In the genomic region with DNA sequence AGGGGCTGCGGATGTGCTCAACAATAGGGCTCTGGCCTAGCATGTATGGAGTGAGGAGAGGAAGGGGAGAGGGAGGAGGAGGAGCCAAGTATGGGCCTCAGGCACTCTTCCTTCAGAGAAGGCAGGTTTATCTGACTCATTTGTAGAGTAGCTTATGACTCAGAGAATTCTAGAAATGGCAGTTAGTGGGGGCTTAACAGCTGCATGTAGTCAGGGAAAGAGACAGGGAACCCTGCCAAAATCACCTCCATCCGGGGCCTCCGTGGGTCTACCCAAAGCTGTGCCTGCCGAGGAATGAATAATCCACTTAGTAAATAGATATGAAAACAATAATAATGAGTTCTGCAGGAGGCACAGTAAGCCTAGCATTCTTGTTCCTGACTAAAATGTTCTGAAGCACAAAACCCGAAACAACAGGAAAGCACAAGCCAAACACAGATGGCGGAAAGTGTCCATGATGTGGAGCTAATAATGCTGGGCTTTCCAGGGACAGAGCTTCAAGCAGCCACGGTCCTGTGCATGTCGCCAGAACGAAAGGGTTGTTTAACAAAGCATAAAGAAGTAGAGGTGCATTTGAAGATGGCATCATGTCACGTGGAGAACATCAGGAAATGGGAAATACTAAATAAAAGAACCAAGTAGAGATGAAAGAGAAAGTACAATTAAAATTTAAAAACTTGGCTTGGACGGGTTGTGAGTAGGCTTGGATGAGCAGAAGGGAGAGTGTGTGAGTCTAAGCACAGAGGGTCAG, we compare ENCODE assay signal across 8 mouse cellular contexts. TPM values are rescaled to one million over a fixed set of nuclear protein-coding genes. Genes with fewer than 3 reads are reported as not detected.
A peak's percentile ranks its signal among the peaks of the same experiment; 100 is the strongest.
DNase-seq lines count a peak whose midpoint lies in the region; ATAC-seq and TF ChIP-seq lines count a peak whose summit lies in the region.

No protein-coding gene starts in this region.

- peak; percentile 50; the same call in 1 of the 2 replicates for ATAC-seq in heart, embryonic 16.5 days (replicated peaks; ENCODE audit: extremely low read depth, insufficient read depth, low FRiP score)
- ATAC-seq in limb, embryonic 14.5 days (ENCODE audit: low FRiP score, low read depth) = no peak
- ATAC-seq in hindbrain, embryonic 12.5 days (ENCODE audit: low FRiP score) = no peak

- H3K27ac ChIP-seq in heart, embryonic 10.5 days = no peak overlapping the region
- peak overlapping the region; percentile 26; the same call in 1 of the 2 replicates for H3K27ac ChIP-seq in heart, embryonic 16.5 days (ENCODE audit: low read length)
- H3K27ac ChIP-seq in limb, embryonic 14.5 days (replicated peaks; ENCODE audit: low read depth, low read length) = no peak overlapping the region
- no peak overlapping the region for H3K27ac ChIP-seq in hindbrain, embryonic 12.5 days

- H3K4me3 ChIP-seq in heart, embryonic 10.5 days = no peak overlapping the region
- no peak overlapping the region for H3K4me3 ChIP-seq in heart, embryonic 16.5 days (ENCODE audit: low read length)
- H3K4me3 ChIP-seq in limb, embryonic 14.5 days (replicated peaks; ENCODE audit: low read length) = no peak overlapping the region
- no peak overlapping the region for H3K4me3 ChIP-seq in hindbrain, embryonic 12.5 days

- H3K27me3 ChIP-seq in heart, embryonic 10.5 days (ENCODE audit: insufficient read depth, poor library complexity, severe bottlenecking) = no peaks in the 10 kb centered on the region
- H3K27me3 ChIP-seq in heart, embryonic 16.5 days (ENCODE audit: control insufficient read depth, insufficient read depth, low read length) = no peaks in the 10 kb centered on the region
- H3K27me3 ChIP-seq in limb, embryonic 14.5 days (ENCODE audit: control insufficient read depth, insufficient read depth, low read length) = no peaks in the 10 kb centered on the region
- H3K27me3 ChIP-seq in hindbrain, embryonic 12.5 days = no peaks in the 10 kb centered on the region

- no peaks in the 10 kb centered on the region for H3K9me3 ChIP-seq in heart, embryonic 10.5 days
- no peaks in the 10 kb centered on the region for H3K9me3 ChIP-seq in heart, embryonic 16.5 days (replicated peaks; ENCODE audit: control insufficient read depth, low read length)
- no peaks in the 10 kb centered on the region for H3K9me3 ChIP-seq in limb, embryonic 14.5 days (ENCODE audit: control insufficient read depth, low read length)
- H3K9me3 ChIP-seq in hindbrain, embryonic 12.5 days (replicated peaks) = no peaks in the 10 kb centered on the region

- no peaks in the 10 kb centered on the region; the same call in 1 of the 2 replicates for H3K4me1 ChIP-seq in heart, embryonic 10.5 days
- peaks cover 6% of the 10 kb centered on the region for H3K4me1 ChIP-seq in heart, embryonic 16.5 days (ENCODE audit: control insufficient read depth, insufficient read depth, low read length)
- H3K4me1 ChIP-seq in limb, embryonic 14.5 days (ENCODE audit: control insufficient read depth, insufficient read depth, low read length) = 0 out of 2 replicates have a peak, but pooled peaks cover 5% of the 10 kb centered on the region
- no peaks in the 10 kb centered on the region for H3K4me1 ChIP-seq in hindbrain, embryonic 12.5 days

- peak; percentile 51 for DNase-seq in heart, adult 8-10 months (ENCODE audit: low spot score)
- DNase-seq in heart, embryonic 10.5 days (ENCODE audit: low spot score) = no peak
- DNase-seq in CD4-positive, CD25-positive, alpha-beta regulatory T cell, adult 2 months (ENCODE audit: low read depth, low spot score) = peak; percentile 72
- DNase-seq in limb, embryonic 14.5 days (ENCODE audit: low spot score) = peak; percentile 76
- no peak for DNase-seq in kidney, postnatal 14 days
- DNase-seq in retina, embryonic 14.5 days (ENCODE audit: low spot score) = no peak

- no peak overlapping the region for H3K4me2 ChIP-seq in heart, embryonic 16.5 days (ENCODE audit: low read depth, low read length)
- H3K4me2 ChIP-seq in limb, embryonic 14.5 days (replicated peaks; ENCODE audit: low read depth, low read length, severe bottlenecking) = no peak overlapping the region
- no peak overlapping the region for H3K4me2 ChIP-seq in hindbrain, embryonic 12.5 days (replicated peaks)

- 75% methylated on average over 11 of the region's 11 CpGs for WGBS in heart, embryonic 10.5 days
- 56% methylated on average over 11 of the region's 11 CpGs for WGBS in heart, embryonic 16.5 days
- WGBS in limb, embryonic 14.5 days = 53% methylated on average over 11 of the region's 11 CpGs
- 80% methylated on average over 11 of the region's 11 CpGs for WGBS in hindbrain, embryonic 12.5 days

- H3K9ac ChIP-seq in heart, embryonic 16.5 days (ENCODE audit: low read length) = no peak overlapping the region
- H3K9ac ChIP-seq in limb, embryonic 14.5 days (ENCODE audit: low read depth, low read length, severe bottlenecking) = no peak overlapping the region
- no peak overlapping the region for H3K9ac ChIP-seq in hindbrain, embryonic 12.5 days

- no peaks in the 10 kb centered on the region for H3K36me3 ChIP-seq in heart, embryonic 10.5 days
- no peaks in the 10 kb centered on the region for H3K36me3 ChIP-seq in heart, embryonic 16.5 days (ENCODE audit: control insufficient read depth, insufficient read depth)
- H3K36me3 ChIP-seq in limb, embryonic 14.5 days (ENCODE audit: control insufficient read depth, insufficient read depth, low read length) = no peaks in the 10 kb centered on the region
- no peaks in the 10 kb centered on the region for H3K36me3 ChIP-seq in hindbrain, embryonic 12.5 days

- TF ChIP-seq POLR2A in limb, embryonic 14.5 days (IDR thresholded peaks at IDR 0.05; ENCODE audit: borderline replicate concordance, extremely low read depth, insufficient read depth, insufficient read length) = no peak

RNA-seq across cellular contexts. Expression of a gene that starts 8.3 kb away (rescaled TPM):
- 10 to 100 TPM in 3 of 4 experiments, 1 to 10 TPM in 1; 8.5 to 12.2 (median 11.5) TPM for total RNA-seq in heart, adult 8-10 months (2022)
- polyA plus RNA-seq in heart, embryonic 10.5 days (2016; fragmentation: Nextera tagmentation; extraction: Ambion mirVana) = 10.2 and 11.8 TPM in 2 replicates
- 13.9 and 15.7 TPM in 2 replicates for polyA plus RNA-seq in heart, embryonic 16.5 days (2015; fragmentation: Nextera tagmentation; extraction: Ambion mirVana)
- 4.7 and 5.1 TPM in 2 replicates for polyA plus RNA-seq in limb, embryonic 14.5 days (2012; rRNA removed)
- polyA plus RNA-seq in limb, embryonic 14.5 days (2014; fragmentation: Nextera tagmentation; extraction: Ambion mirVana) = 4.9 and 5.6 TPM in 2 replicates
- polyA plus RNA-seq in hindbrain, embryonic 12.5 days (2016; fragmentation: Nextera tagmentation; extraction: Ambion mirVana) = 7.1 and 7.3 TPM in 2 replicates

RNA-seq across cellular contexts. Expression of a gene that starts 39.1 kb away (rescaled TPM):
- under 1 TPM; 0.19 to 0.41 (median 0.28) TPM for total RNA-seq in heart, adult 8-10 months (2022)
- 3.2 and 3.3 TPM in 2 replicates for polyA plus RNA-seq in heart, embryonic 10.5 days (2016; fragmentation: Nextera tagmentation; extraction: Ambion mirVana)
- polyA plus RNA-seq in heart, embryonic 16.5 days (2015; fragmentation: Nextera tagmentation; extraction: Ambion mirVana) = 0.97 and 1.5 TPM in 2 replicates
- polyA plus RNA-seq in limb, embryonic 14.5 days (2012; rRNA removed) = 2.1 and 2.4 TPM in 2 replicates
- polyA plus RNA-seq in limb, embryonic 14.5 days (2014; fragmentation: Nextera tagmentation; extraction: Ambion mirVana) = 2.8 TPM in 2 replicates
- 0.41 and 0.50 TPM in 2 replicates for polyA plus RNA-seq in hindbrain, embryonic 12.5 days (2016; fragmentation: Nextera tagmentation; extraction: Ambion mirVana)

Comparison
In these comparisons a context has a peak if more than half of its experiments do, and no peak if none do; other contexts are left out.
1. DNase-seq: peak in heart, adult 8-10 months (single experiment), CD4-positive, CD25-positive, alpha-beta regulatory T cell, adult 2 months (single experiment) and limb, embryonic 14.5 days (single experiment); none in heart, embryonic 10.5 days (single experiment), kidney, postnatal 14 days (single experiment) and retina, embryonic 14.5 days (single experiment).